Mouse (Mus musculus) heart, embryonic 11.5 days (tissue): ENCODE measurements around the gene Prr5l. TPM values are rescaled to one million over a fixed set of nuclear protein-coding genes. Genes with fewer than 3 reads are reported as not detected.

Experiments
- ATAC-seq: fragments of 200-750 bp; cut with Nextera tagmentation; replicated peaks from 2 replicates; pipeline ENCODE4 v1.8.0; 2017; ENCODE audit warnings: moderate library complexity; ENCODE audit not compliant: insufficient number of reproducible peaks, low FRiP score, low TSS enrichment
- H3K27ac ChIP-seq: fragments of 300-500 bp; sonication (generic); 2 replicates; pipeline ENCODE4 v1.5.1; 2014; ENCODE audit warnings: mild to moderate bottlenecking, low read depth, low read length
- H3K27me3 ChIP-seq: fragments of 300-500 bp; sonication (generic); 2 replicates; pipeline ENCODE4 v1.6.1; 2014; ENCODE audit warnings: mild to moderate bottlenecking, low read length, mixed read lengths; ENCODE audit not compliant: control insufficient read depth, insufficient read depth
- H3K36me3 ChIP-seq: fragments of 300-500 bp; sonication (generic); 2 replicates; pipeline ENCODE4 v1.6.1; 2014; ENCODE audit warnings: mild to moderate bottlenecking, low read length, moderate library complexity, mixed read lengths; ENCODE audit not compliant: control insufficient read depth, insufficient read depth
- H3K4me1 ChIP-seq: fragments of 300-500 bp; sonication (generic); 2 replicates; pipeline ENCODE4 v1.6.1; 2014; ENCODE audit warnings: low read length; ENCODE audit not compliant: control insufficient read depth, insufficient read depth
- H3K4me2 ChIP-seq: fragments of 300-500 bp; sonication (generic); 2 replicates; pipeline ENCODE4 v1.6.1; 2014; ENCODE audit warnings: mild to moderate bottlenecking, moderate library complexity
- H3K4me3 ChIP-seq: fragments of 300-500 bp; sonication (generic); 2 replicates; pipeline ENCODE4 v1.5.1; 2014; ENCODE audit warnings: low read depth, low read length
- H3K9ac ChIP-seq: fragments of 300-500 bp; sonication (generic); 2 replicates; pipeline ENCODE4 v1.6.1; 2014; ENCODE audit warnings: mild to moderate bottlenecking, low read depth, low read length, moderate library complexity
- H3K9me3 ChIP-seq: fragments of 300-500 bp; sonication (generic); replicated peaks from 2 replicates; pipeline ENCODE4 v1.6.1; 2016; ENCODE audit warnings: low read length; ENCODE audit not compliant: control insufficient read depth
- WGBS: fragments of 180-500 bp; shearing (Covaris S2); extraction: QIAGEN DNeasy Blood & Tissue Kit; methylation state at CpG from one replicate; pipeline ENCODE4 v1.1.7; 2014; ENCODE audit not compliant: insufficient replicate concordance; 5-methylcytosine and 5-hydroxymethylcytosine counted together
- polyA plus RNA-seq: library from polyadenylated mRNA; unstranded; fragments of >200 nt; fragmentation: Nextera tagmentation; extraction: Ambion mirVana; gene quantifications from 2 replicates; pipeline ENCODE4 v1.2.1, GENCODE M21; 2014

The Prr5l gene
- polyA plus RNA-seq, 1 experiment from 2014 or later, result 9.2 TPM

DNA sequence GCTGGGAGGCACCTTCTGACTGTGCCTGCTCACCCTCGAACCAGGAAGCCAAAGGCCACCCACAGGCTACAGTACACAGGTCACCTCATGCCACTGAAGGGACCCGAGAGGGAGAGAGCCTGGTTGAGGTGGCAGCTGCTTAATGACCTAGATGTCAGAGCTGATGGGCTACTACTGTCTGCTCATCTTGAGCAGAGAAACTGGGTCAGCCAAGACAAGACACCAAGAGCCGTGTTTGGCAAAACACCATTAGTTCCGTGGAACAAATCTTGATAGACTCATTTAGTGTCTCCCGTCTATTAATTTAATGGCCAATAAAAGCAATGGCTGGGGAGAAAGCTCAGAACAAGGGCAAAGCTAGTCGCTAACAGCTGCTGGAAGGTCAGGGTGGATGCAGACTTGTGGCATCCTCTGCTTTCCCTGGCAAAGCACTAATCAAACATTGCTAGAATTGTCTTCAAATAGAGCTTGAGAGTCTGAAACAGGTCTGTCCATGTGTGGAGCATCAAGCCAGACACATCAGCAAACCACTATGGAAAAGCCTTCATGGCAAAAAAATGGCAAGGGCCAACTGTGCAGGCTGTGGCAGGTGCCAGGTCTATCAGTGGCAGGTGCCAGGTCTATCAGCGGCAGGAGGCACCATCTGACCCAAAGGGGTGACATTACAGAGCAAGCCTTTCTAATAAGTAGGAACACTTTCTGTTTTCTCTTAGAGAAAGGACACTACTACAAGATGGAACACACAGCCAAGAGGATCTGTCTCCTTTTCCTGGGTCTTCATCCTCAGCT is 140.6 kb downstream of the Prr5l start:
- Histone ChIP-seq H3K4me3 (no peak overlapping the region), H3K4me2 (no peak overlapping the region), H3K4me1 (peaks cover 4% of the 10 kb centered on the region; the same call in 1 of the 2 replicates), H3K27ac (no peak overlapping the region), H3K9me3 (no peaks in the 10 kb centered on the region), H3K36me3 (no peaks in the 10 kb centered on the region), H3K27me3 (no peaks in the 10 kb centered on the region), H3K9ac (no peak overlapping the region)
- 77% methylated on average over 7 of the region's 7 CpGs for WGBS
- ATAC-seq, result no peak

DNA sequence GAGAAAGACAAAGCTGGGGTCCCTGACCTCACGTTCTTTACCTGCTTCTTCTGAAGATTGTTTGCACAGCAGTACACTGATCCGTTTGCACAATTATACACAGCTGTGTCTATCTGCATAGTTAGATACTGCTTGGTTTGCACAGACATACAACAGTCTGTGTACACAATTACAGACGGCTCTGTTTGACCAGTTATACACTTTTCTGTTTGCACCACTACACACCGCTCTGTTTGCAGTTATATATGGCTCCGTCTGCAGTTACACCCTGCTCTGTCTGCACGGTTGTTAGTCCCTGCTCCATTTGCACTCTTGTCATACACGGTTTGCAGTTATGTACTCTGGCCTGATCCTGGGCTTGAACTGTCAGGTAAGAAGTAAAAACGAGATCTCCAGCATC is 141.2 kb downstream of the Prr5l start:
- no peaks in the 10 kb centered on the region for H3K9me3 ChIP-seq
- no peak for ATAC-seq

DNA sequence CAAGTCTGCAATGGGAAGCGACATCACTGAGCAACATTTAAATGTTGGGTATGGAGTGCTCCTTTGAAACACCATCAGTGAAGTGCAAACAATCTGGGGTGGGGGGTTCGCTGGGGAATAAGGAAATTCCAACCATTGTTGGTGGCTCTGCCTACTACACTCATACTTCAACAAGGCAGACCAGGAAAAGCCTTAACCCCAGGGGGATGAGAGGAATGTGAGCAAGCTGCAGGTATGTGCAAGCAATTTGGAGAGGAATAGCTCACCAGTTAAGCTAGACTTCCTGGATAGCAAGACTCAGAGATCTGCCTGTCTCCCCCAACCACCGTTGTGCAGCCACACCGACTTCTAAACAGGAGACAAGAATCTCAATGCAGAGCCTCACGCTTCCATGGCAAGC is 142.9 kb downstream of the Prr5l start:
- Histone ChIP-seq H3K9me3 (no peaks in the 10 kb centered on the region), H3K9ac (no peak overlapping the region), H3K4me1 (peaks cover 4% of the 10 kb centered on the region; the same call in 1 of the 2 replicates), H3K36me3 (no peaks in the 10 kb centered on the region), H3K27ac (no peak overlapping the region), H3K4me2 (no peak overlapping the region), H3K27me3 (no peaks in the 10 kb centered on the region), H3K4me3 (no peak overlapping the region)
- no peak for ATAC-seq
- WGBS, result 56% methylated on average over 5 of the region's 5 CpGs

More for the DNA sequence above, 141.2 kb downstream of the Prr5l start:
- H3K27ac ChIP-seq, result no peak overlapping the region
- no peak overlapping the region for H3K4me3 ChIP-seq
- no peak overlapping the region for H3K9ac ChIP-seq
- H3K4me1 ChIP-seq, result peaks cover 4% of the 10 kb centered on the region; the same call in 1 of the 2 replicates
- no peaks in the 10 kb centered on the region for H3K27me3 ChIP-seq
- 78% methylated on average over 8 of the region's 8 CpGs for WGBS
- H3K4me2 ChIP-seq, result no peak overlapping the region
- H3K36me3 ChIP-seq, result no peaks in the 10 kb centered on the region

DNA sequence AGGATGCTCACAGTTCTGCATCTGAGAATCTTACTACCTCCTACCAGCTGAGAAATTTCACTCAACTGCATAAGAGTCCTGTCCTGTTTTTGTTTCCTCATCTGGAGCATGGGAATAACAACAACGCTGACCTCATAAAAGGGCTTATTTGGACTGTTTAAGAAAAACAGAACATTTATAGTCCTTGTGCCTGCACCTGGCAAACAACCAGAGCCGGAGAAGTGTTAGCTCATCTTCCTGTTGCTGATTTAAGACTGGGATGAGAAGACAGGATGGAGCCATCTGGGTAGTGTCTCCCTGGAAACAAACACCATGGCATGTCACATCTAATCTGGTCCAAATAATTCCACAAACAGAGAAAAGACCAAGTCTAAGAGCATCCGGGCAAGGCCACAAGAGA is 149.3 kb downstream of the Prr5l start:
- H3K4me3 ChIP-seq, result no peak overlapping the region
- no peak overlapping the region for H3K9ac ChIP-seq
- ATAC-seq, result no peak
- 60% methylated on average over 3 of the region's 3 CpGs for WGBS
- H3K4me2 ChIP-seq, result no peak overlapping the region
- no peaks in the 10 kb centered on the region for H3K27me3 ChIP-seq
- H3K9me3 ChIP-seq, result no peaks in the 10 kb centered on the region
- H3K36me3 ChIP-seq, result no peaks in the 10 kb centered on the region
- 0 out of 2 replicates have a peak, but pooled peaks cover 3% of the 10 kb centered on the region for H3K4me1 ChIP-seq
- no peak overlapping the region for H3K27ac ChIP-seq

DNA sequence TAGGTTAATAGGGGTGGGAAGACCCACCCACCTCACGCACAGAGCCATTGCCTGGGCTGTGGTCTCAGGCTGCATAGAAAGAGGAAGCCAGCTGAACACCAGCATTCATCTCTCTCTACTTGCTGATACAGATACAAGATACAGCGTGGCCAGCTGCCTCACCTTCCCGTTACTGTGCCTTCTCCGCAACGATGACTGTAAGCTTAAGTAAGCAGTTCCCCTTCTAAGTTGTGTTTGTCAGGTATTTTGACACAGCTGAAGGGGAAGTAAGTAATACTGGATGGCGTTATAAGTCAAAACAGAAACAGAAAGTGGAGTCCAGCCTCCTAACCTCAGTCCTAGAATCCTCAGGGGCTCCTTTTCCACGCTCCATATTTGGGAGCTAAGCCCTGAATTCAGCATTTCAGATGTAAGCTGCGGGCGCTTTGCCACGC is 150.0 kb downstream of the Prr5l start:
- H3K27me3 ChIP-seq, result no peaks in the 10 kb centered on the region
- no peaks in the 10 kb centered on the region for H3K36me3 ChIP-seq
- 0 out of 2 replicates have a peak, but pooled peaks cover 3% of the 10 kb centered on the region for H3K4me1 ChIP-seq
- no peak for ATAC-seq
- H3K27ac ChIP-seq, result no peak overlapping the region
- WGBS, result 81% methylated on average over 10 of the region's 10 CpGs
- no peaks in the 10 kb centered on the region for H3K9me3 ChIP-seq
- H3K9ac ChIP-seq, result no peak overlapping the region
- no peak overlapping the region for H3K4me2 ChIP-seq
- no peak overlapping the region for H3K4me3 ChIP-seq

DNA sequence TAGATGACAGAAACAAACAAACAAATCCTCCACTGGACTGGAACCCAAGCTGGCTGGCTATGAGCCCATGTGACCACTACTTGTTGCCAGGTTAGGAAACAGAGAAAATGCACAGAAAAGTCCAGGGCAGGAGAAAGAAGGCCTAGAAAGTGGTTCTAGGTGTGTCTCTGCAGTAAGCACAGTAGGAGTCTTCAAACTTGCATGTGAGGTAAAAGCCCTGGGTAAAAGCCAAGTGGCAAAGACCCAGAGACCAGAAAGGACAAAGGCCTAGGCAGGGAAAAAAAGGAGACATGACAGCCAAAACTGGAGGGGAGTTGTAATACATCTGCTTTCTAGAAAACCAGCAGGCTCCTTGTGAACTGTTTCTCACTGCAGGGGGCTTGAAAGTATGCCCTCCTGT is 151.9 kb downstream of the Prr5l start:
- Histone ChIP-seq H3K4me2 (no peak overlapping the region), H3K4me3 (no peak overlapping the region), H3K36me3 (no peaks in the 10 kb centered on the region), H3K27ac (no peak overlapping the region), H3K4me1 (0 out of 2 replicates have a peak, but pooled peaks cover 3% of the 10 kb centered on the region), H3K9ac (no peak overlapping the region), H3K27me3 (no peaks in the 10 kb centered on the region), H3K9me3 (no peaks in the 10 kb centered on the region)
- ATAC-seq, result no peak

DNA sequence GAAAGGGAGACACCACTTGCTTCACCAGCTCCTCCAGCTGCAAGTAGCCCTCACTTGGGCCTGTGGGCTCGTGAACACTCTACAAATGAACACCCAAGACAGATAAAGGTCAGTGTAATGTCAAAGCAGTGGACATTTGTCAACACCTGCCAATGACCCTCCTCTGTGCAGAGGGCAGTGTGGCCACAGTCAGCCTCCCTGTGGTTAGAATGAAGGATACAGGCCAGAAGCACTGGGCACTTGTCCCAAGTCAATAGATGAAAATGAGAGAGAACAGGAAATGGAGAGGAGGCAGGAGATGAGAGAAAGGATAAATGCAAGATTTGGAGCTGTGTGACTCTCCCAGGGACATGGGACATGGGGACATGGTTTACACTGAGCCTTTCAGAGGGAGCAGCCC is 153.4 kb downstream of the Prr5l start:
- Histone ChIP-seq H3K4me3 (no peak overlapping the region), H3K36me3 (no peaks in the 10 kb centered on the region), H3K9ac (no peak overlapping the region), H3K4me2 (no peak overlapping the region), H3K9me3 (no peaks in the 10 kb centered on the region), H3K4me1 (0 out of 2 replicates have a peak, but pooled peaks cover 3% of the 10 kb centered on the region), H3K27ac (no peak overlapping the region), H3K27me3 (no peaks in the 10 kb centered on the region)
- WGBS, result 27% methylated on average over 1 of the region's 1 CpGs
- no peak for ATAC-seq

DNA sequence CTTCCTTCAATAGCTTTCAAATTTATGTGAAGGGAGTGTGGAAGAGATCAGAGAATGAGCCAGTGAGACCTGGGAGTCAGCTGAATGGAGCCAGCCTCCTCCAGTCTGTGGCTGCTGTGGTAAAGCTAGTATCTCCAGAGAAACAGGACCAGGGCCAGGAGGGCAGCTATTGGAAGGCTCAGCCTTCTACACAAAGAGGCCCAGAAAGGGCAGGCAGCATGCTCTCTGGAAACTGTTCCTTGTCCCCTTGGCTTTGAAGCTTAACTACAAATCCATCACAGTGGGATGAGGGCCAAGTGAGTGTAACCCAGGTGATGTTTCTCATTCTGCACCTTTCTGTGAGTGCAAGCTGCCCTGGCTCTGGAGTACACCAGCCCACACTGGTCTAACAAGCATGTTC is 155.0 kb downstream of the Prr5l start:
- H3K9ac ChIP-seq, result no peak overlapping the region
- H3K4me2 ChIP-seq, result no peak overlapping the region
- no peaks in the 10 kb centered on the region for H3K9me3 ChIP-seq
- H3K36me3 ChIP-seq, result no peaks in the 10 kb centered on the region
- H3K27ac ChIP-seq, result no peak overlapping the region
- peaks cover 14% of the 10 kb centered on the region for H3K4me1 ChIP-seq
- ATAC-seq, result no peak
- H3K27me3 ChIP-seq, result no peaks in the 10 kb centered on the region
- no peak overlapping the region for H3K4me3 ChIP-seq

DNA sequence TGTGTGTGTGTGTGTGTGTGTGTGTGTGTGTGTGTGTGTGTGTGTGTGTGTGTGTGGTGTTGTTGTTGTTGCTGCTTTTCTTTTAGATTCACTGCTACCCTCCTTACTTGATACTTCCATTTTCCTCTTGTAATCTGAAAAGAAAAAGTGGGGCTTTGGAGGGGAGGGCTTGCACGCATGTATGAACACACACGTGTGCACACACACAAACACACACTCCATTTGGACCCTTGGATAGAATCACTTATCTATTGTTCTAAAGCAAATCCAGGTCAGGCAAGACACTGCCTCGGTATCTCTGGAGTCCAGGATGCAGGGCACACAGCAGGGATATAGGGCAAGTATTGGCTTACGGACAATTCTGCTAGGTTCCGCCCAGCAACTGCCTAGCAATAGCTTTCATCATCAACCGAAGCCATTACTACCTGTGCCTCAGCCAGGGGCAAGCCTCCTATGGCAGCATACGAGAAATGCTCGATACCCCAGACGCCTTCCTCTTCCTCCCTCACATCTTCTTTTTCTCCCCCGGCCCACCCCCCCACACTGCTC is 159.4 kb downstream of the Prr5l start:
- Histone ChIP-seq H3K9me3 (no peaks in the 10 kb centered on the region), H3K4me1 (peaks cover 18% of the 10 kb centered on the region), H3K9ac (no peak overlapping the region), H3K36me3 (no peaks in the 10 kb centered on the region), H3K27ac (no peak overlapping the region; the same call in 1 of the 2 replicates), H3K27me3 (no peaks in the 10 kb centered on the region), H3K4me2 (no peak overlapping the region), H3K4me3 (no peak overlapping the region)
- WGBS, result 67% methylated on average over 10 of the region's 10 CpGs
- ATAC-seq, result no peak
